ENCODE assay signal across 8 mouse cellular contexts in the genomic region with DNA sequence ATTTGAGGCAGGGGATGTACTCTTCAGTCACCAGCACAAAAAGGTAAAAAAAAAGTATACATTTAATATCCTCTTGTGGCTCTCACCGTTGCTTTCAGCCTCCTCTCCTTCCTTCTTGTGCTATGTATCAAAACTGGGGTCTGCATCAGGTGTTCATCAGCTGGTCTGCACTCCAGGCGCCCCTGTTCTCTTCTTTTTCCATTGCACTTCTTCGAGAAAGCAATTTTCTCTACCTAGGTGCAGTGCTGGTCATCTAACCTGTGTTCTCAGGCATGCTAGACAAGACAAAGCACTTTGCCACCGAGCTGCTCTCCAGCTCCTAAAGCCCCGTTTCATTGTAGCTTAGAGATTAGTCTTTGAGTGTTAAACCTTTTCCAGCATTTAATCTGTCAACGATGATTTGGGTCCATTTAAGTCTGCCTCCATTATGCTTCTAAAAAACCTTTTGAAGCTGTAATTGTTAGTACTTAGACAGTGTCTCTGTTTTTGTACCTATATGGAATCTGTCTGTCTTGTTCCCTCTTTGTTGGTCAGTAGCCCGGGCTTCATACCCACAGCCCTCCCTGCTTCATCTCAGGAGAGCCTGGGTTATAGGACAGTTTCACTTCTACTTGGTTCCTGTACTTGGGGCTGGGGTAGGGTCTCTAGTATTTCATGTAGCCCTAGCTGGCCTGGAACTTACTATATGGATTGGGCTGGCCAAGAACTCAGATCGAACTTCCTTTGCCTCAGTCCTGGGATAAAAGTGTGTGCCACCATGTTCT. TPM values are rescaled to one million over a fixed set of nuclear protein-coding genes. Genes with fewer than 3 reads are reported as not detected.
DNase-seq lines count a peak whose midpoint lies in the region; ATAC-seq and TF ChIP-seq lines count a peak whose summit lies in the region.

No protein-coding gene starts in this region.

- no peak for ATAC-seq in hindbrain, embryonic 16.5 days

- no peaks in the 10 kb centered on the region for H3K9me3 ChIP-seq in hindbrain, embryonic 16.5 days (ENCODE audit: control insufficient read depth, low read length)

- peak overlapping the region; percentile 76 for H3K4me3 ChIP-seq in kidney, adult 2 months (ENCODE audit: insufficient read depth, low read depth, low read length)
- peak overlapping the region; percentile 88 for H3K4me3 ChIP-seq in hindbrain, embryonic 16.5 days (ENCODE audit: low read length)

- H3K36me3 ChIP-seq in kidney, adult 2 months (ENCODE audit: control insufficient read depth, insufficient read depth, low read length): no peaks in the 10 kb centered on the region
- no peaks in the 10 kb centered on the region for H3K36me3 ChIP-seq in hindbrain, embryonic 16.5 days (ENCODE audit: control insufficient read depth, insufficient read depth, low read length)

- 22% methylated on average over 8 of the region's 8 CpGs for WGBS in kidney, adult 2 months
- 59% methylated on average over 8 of the region's 8 CpGs for WGBS in hindbrain, embryonic 16.5 days

- peaks cover 17% of the 10 kb centered on the region; the same call in 1 of the 2 replicates for H3K4me1 ChIP-seq in kidney, adult 2 months (ENCODE audit: control insufficient read depth, insufficient read depth, low read length)
- peaks cover 17% of the 10 kb centered on the region for H3K4me1 ChIP-seq in hindbrain, embryonic 16.5 days (ENCODE audit: control insufficient read depth, insufficient read depth, low read depth, low read length)

- no peak overlapping the region; the same call in 1 of the 2 replicates for H3K9ac ChIP-seq in hindbrain, embryonic 16.5 days (ENCODE audit: low read depth, low read length)

- TF ChIP-seq POLR2A in kidney, adult 2 months (IDR thresholded peaks at IDR 0.05; ENCODE audit: low read depth, low read length): no peak

- no peak for TF ChIP-seq CTCF in kidney, adult 2 months (conservative IDR thresholded peaks at IDR 0.05; ENCODE audit: insufficient read depth, insufficient read length, low read depth, low read length)

- DNase-seq in kidney, adult 2 months: no peak
- no peak for DNase-seq in kidney, adult 8-10 months
- DNase-seq in adipocyte (ENCODE audit: low spot score): peak; percentile 32
- DNase-seq in naive thymus-derived CD4-positive, alpha-beta T cell, adult 2 months (ENCODE audit: low read depth): peak; percentile 44
- no peak for DNase-seq in Muller cell, postnatal 12 days (ENCODE audit: inconsistent ontology term)
- DNase-seq in gastrocnemius, adult 8-10 months (ENCODE audit: low spot score in 2 of 2): no peak
- no peak for DNase-seq in kidney, adult 9 months

- H3K4me2 ChIP-seq in hindbrain, embryonic 16.5 days (ENCODE audit: low read length): peak overlapping the region; percentile 74

- no peak overlapping the region for H3K27ac ChIP-seq in kidney, adult 2 months (ENCODE audit: insufficient read depth, low read depth, low read length)
- no peak overlapping the region for H3K27ac ChIP-seq in hindbrain, embryonic 16.5 days (ENCODE audit: low read depth, low read length)

- no peaks in the 10 kb centered on the region for H3K27me3 ChIP-seq in kidney, adult 2 months (replicated peaks; ENCODE audit: control insufficient read depth, insufficient read depth, low read length)
- H3K27me3 ChIP-seq in hindbrain, embryonic 16.5 days (replicated peaks; ENCODE audit: control insufficient read depth, insufficient read depth, low read length): no peaks in the 10 kb centered on the region

RNA-seq across cellular contexts. Expression of a gene that starts 1.7 kb away (rescaled TPM):
- 18.4 and 27.8 TPM in 2 replicates for polyA plus RNA-seq in kidney, adult 2 months (2012; rRNA removed)
- polyA plus RNA-seq in hindbrain, embryonic 16.5 days (2015; fragmentation: Nextera tagmentation; extraction: Ambion mirVana): 10.0 and 10.2 TPM in 2 replicates
- total RNA-seq in gastrocnemius, adult 8-10 months (2022): 10 to 100 TPM; 80.0 to 96.0 (median 85.7) TPM

RNA-seq across cellular contexts. Expression of a gene that starts 46.3 kb away (rescaled TPM):
- polyA plus RNA-seq in kidney, adult 2 months (2012; rRNA removed): 30.5 and 37.8 TPM in 2 replicates
- polyA plus RNA-seq in hindbrain, embryonic 16.5 days (2015; fragmentation: Nextera tagmentation; extraction: Ambion mirVana): 0.96 and 1.5 TPM in 2 replicates
- total RNA-seq in gastrocnemius, adult 8-10 months (2022): 1 to 10 TPM; 1.2 to 1.4 (median 1.3) TPM

RNA-seq across cellular contexts. Expression of a gene that starts 58.8 kb away (rescaled TPM):
- polyA plus RNA-seq in kidney, adult 2 months (2012; rRNA removed): 64.1 and 84.5 TPM in 2 replicates
- polyA plus RNA-seq in hindbrain, embryonic 16.5 days (2015; fragmentation: Nextera tagmentation; extraction: Ambion mirVana): 6.9 and 9.0 TPM in 2 replicates
- 10 to 100 TPM; 11.6 to 17.4 (median 14.7) TPM for total RNA-seq in gastrocnemius, adult 8-10 months (2022)

Comparison
In these comparisons a context has a peak if more than half of its experiments do, and no peak if none do; other contexts are left out.
1. DNase-seq: peak in adipocyte (single experiment) and naive thymus-derived CD4-positive, alpha-beta T cell, adult 2 months (single experiment); none in kidney, adult 2 months (single experiment), kidney, adult 8-10 months (0 of 2), Muller cell, postnatal 12 days (single experiment), gastrocnemius, adult 8-10 months (0 of 2) and kidney, adult 9 months (single experiment).
2. RNA of a gene that starts 46.3 kb away (polyA plus RNA-seq): 30.5 to 37.8 TPM in kidney, adult 2 months; 0.96 to 1.5 TPM in hindbrain, embryonic 16.5 days; every median in the first group is over 10 times any median in the second.